Mouse (Mus musculus) c-Kit-positive CD71-positive TER-119-positive erythroid progenitor cells, embryonic 14.5 days (primary cell): ENCODE measurements at regions not wholly inside any gene's neighbourhood (a gene's known extent, or its start where the extent isn't known, plus 50 kb on each side); places are given as distances from the start of the nearest gene placed in this dataset.

Experiments
- DNase-seq: peaks from one replicate; pipeline ENCODE4 v3.0.0-alpha.2; 2013; ENCODE audit warnings: low spot score

- DNase-seq: no peak
Measured at GRCm38 (mm10) chr1:184126909-184127308, 92.8 kb upstream of the 1700056E22Rik start.
